Mouse (Mus musculus) intestine, postnatal 0 days (tissue): ENCODE measurements around the gene Gpr65. TPM values are rescaled to one million over a fixed set of nuclear protein-coding genes. Genes with fewer than 3 reads are reported as not detected.

Source experiments
- ATAC-seq: fragments of 200-750 bp; cut with Nextera tagmentation; 2 replicates; pipeline ENCODE4 v1.8.0; 2017; ENCODE audit warnings: mild to moderate bottlenecking, moderate TSS enrichment, moderate library complexity
- H3K27ac ChIP-seq: fragments of 300-500 bp; sonication (generic); 2 replicates; pipeline ENCODE4 v1.5.1; 2014; ENCODE audit warnings: mild to moderate bottlenecking, low read depth, low read length, moderate library complexity
- H3K27me3 ChIP-seq: fragments of 300-500 bp; sonication (generic); replicated peaks from 2 replicates; pipeline ENCODE4 v1.6.1; 2014; ENCODE audit warnings: low read length, mixed read lengths; ENCODE audit not compliant: control insufficient read depth, insufficient read depth
- H3K36me3 ChIP-seq: fragments of 300-500 bp; sonication (generic); 2 replicates; pipeline ENCODE4 v1.6.1; 2014; ENCODE audit warnings: mild to moderate bottlenecking, moderate library complexity; ENCODE audit not compliant: control insufficient read depth, insufficient read depth
- H3K4me1 ChIP-seq: fragments of 300-500 bp; sonication (generic); replicated peaks from 2 replicates; pipeline ENCODE4 v1.6.1; 2014; ENCODE audit warnings: antibody characterized with exemption, low read length, mixed read lengths; ENCODE audit not compliant: control insufficient read depth, insufficient read depth
- H3K4me2 ChIP-seq: fragments of 300-500 bp; sonication (generic); replicated peaks from 2 replicates; pipeline ENCODE4 v1.6.1; 2014; ENCODE audit warnings: low read depth, mild to moderate bottlenecking, moderate library complexity
- H3K4me3 ChIP-seq: fragments of 300-500 bp; sonication (generic); 2 replicates; pipeline ENCODE4 v1.5.1; 2014; ENCODE audit warnings: low read depth, low read length
- H3K9ac ChIP-seq: fragments of 300-500 bp; sonication (generic); 2 replicates; pipeline ENCODE4 v1.6.1; 2014; ENCODE audit warnings: mild to moderate bottlenecking, low read depth, low read length
- H3K9me3 ChIP-seq: fragments of 300-500 bp; sonication (generic); 2 replicates; pipeline ENCODE4 v1.6.1; 2016; ENCODE audit warnings: mixed run types; ENCODE audit not compliant: control insufficient read depth
- CTCF ChIP-seq: sonication (generic); IDR thresholded peaks from 2 replicates; pipeline ENCODE4 v1.5.1; 2016; ENCODE audit warnings: low read depth, mild to moderate bottlenecking, control low read depth, antibody characterized with exemption, moderate library complexity
- WGBS: fragments of 180-500 bp; shearing (Covaris S2); extraction: QIAGEN DNeasy Blood & Tissue Kit; methylation state at CpG from one replicate; pipeline ENCODE4 v1.1.7; 2014; 5-methylcytosine and 5-hydroxymethylcytosine counted together
- polyA plus RNA-seq: library from polyadenylated mRNA; unstranded; fragments of >200 nt; fragmentation: Nextera tagmentation; extraction: Ambion mirVana; gene quantifications from 2 replicates; pipeline ENCODE4 v1.2.1, GENCODE M21; 2015

Gpr65 gene
- polyA plus RNA-seq, 1 experiment from 2014 or later: 2.1 TPM

DNA sequence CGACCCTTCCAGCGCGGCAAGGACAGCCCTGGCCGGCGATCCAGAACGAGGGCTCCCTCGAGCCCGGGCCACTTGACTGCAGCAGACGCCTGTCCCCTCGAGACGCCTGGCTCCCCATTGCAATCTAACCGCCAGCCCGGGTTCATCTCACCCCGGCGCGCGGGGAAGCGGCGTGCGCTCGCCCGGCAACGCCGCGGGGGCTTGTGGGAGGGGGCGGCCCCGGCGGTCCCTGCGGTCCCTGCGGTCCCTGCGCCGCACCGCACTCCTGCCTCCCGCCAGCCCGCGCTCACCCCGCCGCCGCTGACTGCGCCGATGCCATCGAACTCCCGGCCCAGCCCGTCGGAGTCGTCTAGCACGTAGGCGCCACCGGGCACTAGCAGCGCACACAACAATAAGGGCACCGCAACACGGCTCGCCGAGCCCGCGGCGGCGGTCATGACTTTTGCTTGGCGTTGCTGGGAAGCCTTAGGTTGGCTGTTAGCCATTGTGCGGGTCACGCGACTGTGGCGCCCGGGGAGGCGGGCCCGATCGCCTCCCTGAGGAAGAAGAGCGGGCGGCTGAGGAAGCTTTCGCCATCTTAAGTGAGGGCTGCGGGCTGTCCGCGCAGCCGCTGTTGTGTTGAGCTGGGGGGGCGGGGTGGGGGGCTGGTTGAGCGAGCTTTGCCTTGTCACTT is 9.5 kb upstream of the Gpr65 start, which contains the start of gene Galc:
Gene Galc (minus strand): TSS at position 615 of the 673 bp plus-strand sequence.
- Histone ChIP-seq H3K9ac (peak within 1 kb of the TSS; percentile 89), H3K36me3 (no peaks in the 10 kb centered on the region), H3K9me3 (no peaks in the 10 kb centered on the region), H3K4me3 (peak within 1 kb of the TSS; percentile 92), H3K4me2 (peak within 1 kb of the TSS; percentile 88), H3K27me3 (no peaks in the 10 kb centered on the region), H3K4me1 (no peaks in the 10 kb centered on the region), H3K27ac (peak within 1 kb of the TSS; percentile 91)
- WGBS: under 1% methylated on average over 67 of the region's 76 CpGs
- TF ChIP-seq CTCF: no peak
- peak; percentile 95 for ATAC-seq

DNA sequence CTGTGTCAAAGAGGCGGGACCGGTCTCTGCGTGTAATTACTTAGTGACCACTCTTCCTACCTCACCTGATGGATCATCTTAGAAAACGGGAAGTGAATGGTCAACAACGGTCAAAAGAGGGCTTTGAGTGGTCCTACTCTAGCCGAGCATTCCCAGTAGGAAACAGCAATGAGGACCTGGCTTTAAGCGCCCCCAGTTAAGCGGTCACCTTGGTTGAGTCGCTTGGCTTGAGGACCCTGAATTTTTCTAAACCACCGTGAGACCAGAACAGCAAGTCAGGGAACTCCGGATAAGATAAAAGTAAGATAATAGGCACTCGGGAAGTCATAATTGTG is 8.9 kb upstream of the Gpr65 start:
- no peaks in the 10 kb centered on the region for H3K9me3 ChIP-seq
- no peaks in the 10 kb centered on the region for H3K4me1 ChIP-seq
- peak overlapping the region; percentile 92 for H3K4me3 ChIP-seq
- no peaks in the 10 kb centered on the region for H3K36me3 ChIP-seq
- peak overlapping the region; percentile 88 for H3K4me2 ChIP-seq
- no peaks in the 10 kb centered on the region for H3K27me3 ChIP-seq
- H3K27ac ChIP-seq: peak overlapping the region; percentile 91
- under 1% methylated on average over 12 of the region's 12 CpGs for WGBS
- no peak for ATAC-seq
- TF ChIP-seq CTCF: no peak
- H3K9ac ChIP-seq: peak overlapping the region; percentile 89

DNA sequence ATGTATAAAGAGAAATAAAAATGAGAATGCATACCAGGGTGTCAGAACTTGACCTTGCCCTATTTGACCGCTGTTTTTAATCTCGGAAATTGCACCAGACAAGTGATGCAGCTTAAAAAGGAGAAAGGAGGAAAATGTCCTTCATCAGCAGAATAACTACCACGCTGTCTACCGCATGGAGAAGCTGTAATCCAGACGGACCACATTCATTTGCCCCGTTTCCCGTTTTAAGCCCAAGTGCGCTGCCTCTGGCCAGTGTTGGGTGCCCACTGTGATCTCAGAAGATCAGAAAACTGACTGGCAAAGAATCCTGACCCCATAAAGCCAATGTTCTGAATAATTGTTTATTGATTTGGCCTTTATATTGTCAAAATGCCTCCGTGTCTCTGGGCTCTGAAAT is 2.7 kb upstream of the Gpr65 start:
- Histone ChIP-seq H3K27ac (no peak overlapping the region), H3K9me3 (no peaks in the 10 kb centered on the region), H3K9ac (no peak overlapping the region), H3K4me3 (no peak overlapping the region), H3K36me3 (no peaks in the 10 kb centered on the region), H3K4me1 (no peaks in the 10 kb centered on the region), H3K4me2 (no peak overlapping the region), H3K27me3 (no peaks in the 10 kb centered on the region)
- no peak for ATAC-seq
- 86% methylated on average over 9 of the region's 9 CpGs for WGBS
- TF ChIP-seq CTCF: no peak

DNA sequence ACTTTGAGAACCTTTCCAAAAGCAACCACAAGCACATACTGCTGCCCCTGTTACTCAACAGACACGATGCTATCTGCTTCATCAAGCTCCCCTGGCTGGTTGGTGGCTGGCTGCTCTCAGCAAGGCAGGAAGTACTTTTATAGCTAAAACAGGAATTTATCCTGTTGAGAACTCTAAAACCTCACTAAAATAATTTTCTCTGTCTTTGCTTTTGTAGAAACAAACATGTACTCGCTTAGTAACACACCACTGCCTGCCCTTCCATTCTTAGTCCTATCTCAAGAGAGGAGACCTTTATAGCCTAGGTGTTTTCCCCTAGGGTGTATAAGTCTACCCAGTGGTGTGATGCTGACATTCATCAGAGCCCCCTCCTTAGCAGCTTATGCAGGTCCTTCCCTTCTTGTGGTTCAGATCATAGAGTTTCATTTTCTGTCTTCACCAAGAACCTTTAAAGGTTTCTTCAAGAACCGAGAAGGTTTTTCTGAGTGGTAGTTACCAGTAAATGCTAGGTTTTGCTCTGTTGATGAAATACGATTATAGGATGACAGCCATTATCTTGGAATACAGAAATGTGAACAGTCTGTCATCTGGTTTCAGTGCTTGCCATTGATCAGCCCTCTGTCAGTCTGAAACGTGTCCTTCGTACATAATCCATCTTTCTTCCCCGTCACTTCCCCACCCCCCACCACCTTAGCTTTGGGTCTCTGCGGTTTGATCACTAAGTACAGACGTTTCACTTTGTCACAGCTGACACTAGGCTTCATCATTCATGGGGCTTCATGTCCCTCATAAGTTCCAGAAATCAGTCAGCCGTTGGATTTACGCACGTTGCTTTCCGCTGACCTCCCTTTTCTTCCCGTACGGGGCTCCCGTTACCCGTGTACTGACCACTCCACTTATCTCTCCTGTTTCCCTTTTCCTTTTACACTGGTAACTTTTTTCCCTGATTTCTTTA is 1.6 kb downstream of the Gpr65 start:
- no peak for ATAC-seq
- Histone ChIP-seq H3K4me2 (no peak overlapping the region), H3K36me3 (no peaks in the 10 kb centered on the region), H3K4me3 (no peak overlapping the region), H3K9me3 (no peaks in the 10 kb centered on the region), H3K27me3 (no peaks in the 10 kb centered on the region), H3K4me1 (no peaks in the 10 kb centered on the region), H3K9ac (no peak overlapping the region), H3K27ac (no peak overlapping the region)
- TF ChIP-seq CTCF: no peak
- 67% methylated on average over 17 of the region's 17 CpGs for WGBS

DNA sequence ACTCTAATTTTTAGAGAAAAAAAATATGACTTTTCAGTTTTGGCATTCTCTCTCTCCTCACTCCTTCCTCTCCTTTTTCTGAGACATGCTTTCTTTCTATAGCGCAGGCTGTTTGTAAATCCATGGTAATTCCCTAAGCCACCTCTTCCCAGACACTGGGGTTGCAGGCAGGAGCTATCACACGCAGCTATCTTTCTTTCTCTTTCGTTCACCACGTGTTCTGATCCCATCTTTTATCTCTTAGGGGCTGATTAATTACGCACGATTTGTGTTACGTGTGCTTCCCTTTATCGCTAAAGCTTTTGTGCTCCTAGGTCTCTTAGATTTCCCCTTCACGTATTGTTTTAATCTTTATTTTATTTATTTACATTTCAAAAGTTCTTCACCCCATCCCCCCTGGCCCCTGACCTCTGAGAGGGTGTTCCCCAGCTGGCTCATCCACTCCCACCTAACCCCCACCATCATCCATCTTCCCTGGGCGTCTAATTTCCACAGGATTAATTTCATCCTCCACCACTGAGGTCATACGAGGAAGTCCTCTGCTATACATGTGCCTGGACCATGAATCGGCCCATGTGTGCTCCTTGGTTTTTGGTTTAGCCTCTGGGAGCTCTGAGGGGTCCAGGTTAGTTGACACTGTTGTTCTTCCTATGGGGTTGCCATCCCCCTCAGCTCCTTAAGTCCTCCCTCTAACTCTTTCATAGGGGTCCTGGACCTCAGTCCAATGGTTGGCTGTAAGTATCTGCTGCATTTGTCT is 2.6 kb downstream of the Gpr65 start:
- no peak for ATAC-seq
- 49% methylated on average over 12 of the region's 12 CpGs for WGBS
- no peak overlapping the region for H3K4me2 ChIP-seq

DNA sequence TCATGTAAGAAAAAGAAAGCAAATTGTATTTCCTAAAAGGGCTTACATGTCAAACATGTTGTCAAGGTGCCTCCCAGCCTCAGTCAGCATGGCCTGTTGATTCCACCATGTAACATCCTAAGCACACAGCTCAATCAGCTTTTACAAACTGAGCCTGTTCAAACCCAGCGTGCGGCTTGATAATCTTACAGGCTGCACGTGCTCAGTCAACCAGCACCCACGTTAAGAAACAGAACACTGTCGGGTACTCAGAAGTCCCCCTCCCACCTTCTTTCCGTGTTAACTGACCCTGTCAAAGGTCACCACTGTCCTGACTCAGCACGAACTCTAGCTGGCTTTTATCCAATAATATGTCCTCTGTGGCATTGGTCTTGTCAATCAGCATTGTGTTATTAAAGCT is 4.0 kb downstream of the Gpr65 start:
- 74% methylated on average over 7 of the region's 7 CpGs for WGBS
- no peaks in the 10 kb centered on the region for H3K27me3 ChIP-seq
- no peak overlapping the region for H3K4me3 ChIP-seq
- no peaks in the 10 kb centered on the region for H3K4me1 ChIP-seq
- TF ChIP-seq CTCF: no peak
- H3K9me3 ChIP-seq: no peaks in the 10 kb centered on the region
- ATAC-seq: no peak
- H3K9ac ChIP-seq: no peak overlapping the region
- H3K36me3 ChIP-seq: no peaks in the 10 kb centered on the region
- H3K4me2 ChIP-seq: no peak overlapping the region
- no peak overlapping the region for H3K27ac ChIP-seq

More for the DNA sequence above, 2.6 kb downstream of the Gpr65 start:
- no peak overlapping the region for H3K4me3 ChIP-seq
- H3K9me3 ChIP-seq: no peaks in the 10 kb centered on the region
- no peak overlapping the region for H3K9ac ChIP-seq
- H3K4me1 ChIP-seq: no peaks in the 10 kb centered on the region
- no peak overlapping the region for H3K27ac ChIP-seq
- no peaks in the 10 kb centered on the region for H3K36me3 ChIP-seq
- H3K27me3 ChIP-seq: no peaks in the 10 kb centered on the region
- TF ChIP-seq CTCF: no peak
